Mouse (Mus musculus): ENCODE measurements around the gene Olfr1184.
"Not testable (repeated sequence)": the region's sequence is repeated elsewhere in the genome, so short reads cannot be mapped to it uniquely, and the experiment has no call there.

Gene Olfr1184

GRCm38 (mm10) chr2:88483298-88483697 lies at the start of gene Olfr1184:
Gene Olfr1184 (plus strand): TSS chr2:88483598.
- in situ Hi-C loops (cut with MboI, MseI) = no loop called here

GRCm38 (mm10) chr2:88449031-88449430 lies 34.4 kb upstream of the Olfr1184 start, which contains the start of gene Gm13757:
Gene Gm13757 (minus strand): TSS chr2:88449131.
- in situ Hi-C loops (cut with MboI, MseI) = loop anchor here (10.0 kb wide), 1 partner anchor 496 kb away; no protein-coding TSS in a partner anchor

GRCm38 (mm10) chr2:88454567-88454966 lies 28.8 kb upstream of the Olfr1184 start, which contains the start of gene Olfr1183:
Gene Olfr1183 (plus strand): TSS chr2:88454867.
- in situ Hi-C loops (cut with MboI, MseI) = not testable (repeated sequence)

- in situ Hi-C loops (cut with MboI, MseI) = no loop called here
Observed at GRCm38 (mm10) chr2:88493020-88493419, 9.6 kb downstream of the Olfr1184 start, which contains the start of gene Olfr1185-ps1. Gene Olfr1185-ps1 (plus strand): TSS chr2:88493320.

DNA sequence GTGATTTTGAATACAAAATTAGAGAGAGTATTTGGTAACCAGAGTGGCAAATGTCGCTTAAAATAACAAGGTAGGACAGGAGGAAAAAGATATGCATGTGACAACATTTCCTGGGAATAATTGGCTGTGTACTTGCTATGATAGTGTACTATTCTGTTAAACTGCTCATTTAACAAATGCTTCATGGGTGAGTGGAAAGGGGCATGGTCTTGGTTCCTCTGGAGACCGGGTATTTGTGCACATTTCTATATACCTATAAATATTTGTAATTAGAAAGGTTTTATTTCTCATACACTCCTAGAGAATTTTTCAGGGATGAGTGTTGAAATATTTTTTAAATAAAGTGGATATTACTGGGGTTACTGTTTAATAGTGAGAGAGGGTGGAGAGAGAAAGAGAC lies 34.9 kb downstream of the Olfr1184 start, which contains the start of gene Olfr1186:
TSS of gene Olfr1186 (plus strand) at position 301 of the 400 bp plus-strand sequence.
- in situ Hi-C loops (cut with MboI, MseI) = no loop called here

- in situ Hi-C loops (cut with MboI, MseI) = no loop called here
Observed at GRCm38 (mm10) chr2:88525720-88526119, 42.3 kb downstream of the Olfr1184 start.

Data from regulatory T cell (primary cell).